Mouse (Mus musculus): ENCODE measurements around the gene Mfsd12. TPM values are rescaled to one million over a fixed set of nuclear protein-coding genes. Genes with fewer than 3 reads are reported as not detected.

The Mfsd12 gene
- total RNA-seq, 1 experiment from 2014 or later: 17.4 TPM

DNA sequence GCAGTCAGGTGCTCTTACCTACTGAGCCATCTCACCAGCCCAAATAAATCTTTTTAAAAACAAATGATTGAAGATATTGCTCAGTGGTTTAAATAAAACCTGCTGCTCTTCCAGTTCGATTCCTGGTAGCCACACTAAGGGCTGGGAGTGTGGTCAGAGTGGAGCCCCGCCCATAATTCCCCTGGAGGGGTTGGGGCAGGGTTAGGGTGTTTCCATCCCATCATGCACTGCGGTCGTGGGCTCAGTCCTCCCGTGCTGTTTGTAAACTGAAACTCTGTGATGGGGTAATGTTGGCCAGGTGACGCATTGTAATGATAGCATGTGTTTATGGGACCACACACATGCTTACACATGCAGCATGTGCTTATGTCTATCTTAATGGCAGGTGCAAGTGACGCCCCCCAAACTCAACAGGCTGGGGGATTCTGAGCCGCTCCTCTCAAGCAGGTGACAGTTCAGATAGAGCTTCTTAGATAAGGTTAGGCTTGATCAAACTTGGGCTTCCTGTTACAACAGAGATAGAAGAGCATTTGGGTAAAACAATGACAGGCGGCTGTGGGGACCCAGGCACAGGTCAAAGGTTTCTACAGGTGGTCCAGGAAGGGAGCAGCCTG is 5.5 kb upstream of the Mfsd12 start:
- 0 out of 2 replicates have a peak, but pooled peaks have one; percentile 8 for ATAC-seq (replicated peaks; ENCODE audit: low read depth, poor library complexity, severe bottlenecking)

GRCm38 (mm10) chr10:81354738-81355477 is 2.4 kb upstream of the Mfsd12 start:
- ATAC-seq (replicated peaks; ENCODE audit: low read depth, poor library complexity, severe bottlenecking): no peak

GRCm38 (mm10) chr10:81355533-81355932 is 1.8 kb upstream of the Mfsd12 start:
- no peak for ATAC-seq (replicated peaks; ENCODE audit: low read depth, poor library complexity, severe bottlenecking)

DNA sequence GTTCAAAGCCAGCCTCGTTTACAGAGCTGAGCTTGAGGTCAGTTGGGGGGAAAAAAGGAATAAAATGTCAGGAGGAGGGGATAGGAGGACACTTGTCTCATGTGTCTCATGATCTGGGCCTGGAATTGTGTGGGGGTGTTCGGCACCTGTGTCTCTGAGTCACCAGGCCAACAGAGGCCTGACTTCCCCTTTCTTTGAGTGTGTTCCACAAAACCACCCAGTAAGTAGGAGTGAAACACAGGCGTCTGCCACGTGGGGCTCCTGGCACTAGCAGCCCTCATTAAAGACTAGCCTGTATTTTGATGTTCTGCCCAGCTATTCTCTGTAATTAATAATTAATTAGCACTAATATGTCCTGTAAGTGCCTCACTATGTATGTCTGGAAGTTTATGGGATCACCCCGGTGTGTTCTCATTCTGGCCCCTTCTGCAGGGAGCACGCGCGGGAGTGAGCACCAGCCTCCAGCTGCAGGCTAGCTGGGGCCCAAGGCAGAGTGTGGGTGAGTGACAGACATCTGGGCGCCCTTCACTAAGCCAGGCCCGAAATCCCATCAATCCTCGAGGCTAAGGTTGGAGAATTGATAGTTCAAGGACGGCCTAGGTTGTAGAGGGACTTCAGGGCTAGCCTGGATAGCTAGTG is 820 bp upstream of the Mfsd12 start:
- peak; percentile 62 for ATAC-seq (replicated peaks; ENCODE audit: low read depth, poor library complexity, severe bottlenecking)

- ATAC-seq (replicated peaks; ENCODE audit: low read depth, poor library complexity, severe bottlenecking): no peak
Measured at GRCm38 (mm10) chr10:81358209-81358608, 918 bp downstream of the Mfsd12 start.

- ATAC-seq (replicated peaks; ENCODE audit: low read depth, poor library complexity, severe bottlenecking): peak; percentile 50
Measured at GRCm38 (mm10) chr10:81358841-81359240, 1.6 kb downstream of the Mfsd12 start.

GRCm38 (mm10) chr10:81360721-81361120 is 3.4 kb downstream of the Mfsd12 start:
- ATAC-seq (replicated peaks; ENCODE audit: low read depth, poor library complexity, severe bottlenecking): no peak

GRCm38 (mm10) chr10:81362336-81362949 is 5.2 kb downstream of the Mfsd12 start:
- no peak for ATAC-seq (replicated peaks; ENCODE audit: low read depth, poor library complexity, severe bottlenecking)

GRCm38 (mm10) chr10:81363436-81364346 is 6.4 kb downstream of the Mfsd12 start:
- ATAC-seq (replicated peaks; ENCODE audit: low read depth, poor library complexity, severe bottlenecking): no peak

DNA sequence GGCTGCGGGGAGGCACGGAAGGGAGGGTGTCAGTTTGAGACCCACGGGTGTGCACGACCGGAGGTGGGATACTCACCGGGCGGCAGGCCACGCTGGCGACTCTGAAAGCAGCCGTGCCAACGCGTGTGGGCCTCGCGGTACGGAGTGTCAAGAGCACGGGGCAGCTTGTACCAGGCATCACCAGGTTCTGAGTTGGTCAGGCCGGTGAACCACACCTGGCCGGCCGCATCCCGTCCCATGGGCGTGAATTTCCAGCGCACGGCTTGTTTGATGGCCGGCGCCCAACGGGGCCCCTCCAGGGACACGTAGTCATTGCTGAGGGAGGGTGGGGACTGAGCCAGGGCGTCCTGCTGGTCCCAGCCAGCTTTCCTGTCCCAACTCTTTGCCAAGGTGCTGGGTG is 7.4 kb downstream of the Mfsd12 start:
- ATAC-seq (replicated peaks; ENCODE audit: low read depth, poor library complexity, severe bottlenecking): no peak

- no peak for ATAC-seq (replicated peaks; ENCODE audit: low read depth, poor library complexity, severe bottlenecking)
Measured at GRCm38 (mm10) chr10:81365073-81365472, 7.8 kb downstream of the Mfsd12 start.

- ATAC-seq (replicated peaks; ENCODE audit: low read depth, poor library complexity, severe bottlenecking): peak; percentile 29
Measured at GRCm38 (mm10) chr10:81365672-81366476, 8.6 kb downstream of the Mfsd12 start, which contains the start of gene 4930404N11Rik. Gene 4930404N11Rik (minus strand): TSS chr10:81365816.

- no peak for ATAC-seq (replicated peaks; ENCODE audit: low read depth, poor library complexity, severe bottlenecking)
Measured at GRCm38 (mm10) chr10:81366477-81367206, 9.4 kb downstream of the Mfsd12 start.

- no peak for ATAC-seq (replicated peaks; ENCODE audit: low read depth, poor library complexity, severe bottlenecking)
Measured at GRCm38 (mm10) chr10:81367207-81367495, 9.9 kb downstream of the Mfsd12 start.

DNA sequence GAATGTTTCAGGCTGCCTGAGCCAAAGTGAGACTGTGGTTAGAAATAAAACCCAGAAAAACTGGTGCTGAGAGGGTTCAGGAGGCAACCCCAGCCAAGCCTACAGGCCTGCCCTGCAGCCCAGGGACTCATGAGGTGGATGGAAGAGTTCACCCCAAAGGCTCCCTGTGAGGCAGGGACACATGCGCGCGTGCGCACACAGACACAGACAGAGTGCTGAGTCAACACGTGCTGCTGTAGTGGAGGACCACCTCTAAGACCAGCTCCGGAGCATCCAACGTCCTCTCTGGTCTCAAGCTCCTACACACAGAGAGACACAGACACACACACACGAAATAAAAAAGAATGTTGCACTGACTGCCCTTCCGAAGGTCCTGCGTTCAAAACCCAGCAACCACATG is 18.0 kb downstream of the Mfsd12 start:
- no peak for ATAC-seq (replicated peaks; ENCODE audit: low read depth, poor library complexity, severe bottlenecking)

DNA sequence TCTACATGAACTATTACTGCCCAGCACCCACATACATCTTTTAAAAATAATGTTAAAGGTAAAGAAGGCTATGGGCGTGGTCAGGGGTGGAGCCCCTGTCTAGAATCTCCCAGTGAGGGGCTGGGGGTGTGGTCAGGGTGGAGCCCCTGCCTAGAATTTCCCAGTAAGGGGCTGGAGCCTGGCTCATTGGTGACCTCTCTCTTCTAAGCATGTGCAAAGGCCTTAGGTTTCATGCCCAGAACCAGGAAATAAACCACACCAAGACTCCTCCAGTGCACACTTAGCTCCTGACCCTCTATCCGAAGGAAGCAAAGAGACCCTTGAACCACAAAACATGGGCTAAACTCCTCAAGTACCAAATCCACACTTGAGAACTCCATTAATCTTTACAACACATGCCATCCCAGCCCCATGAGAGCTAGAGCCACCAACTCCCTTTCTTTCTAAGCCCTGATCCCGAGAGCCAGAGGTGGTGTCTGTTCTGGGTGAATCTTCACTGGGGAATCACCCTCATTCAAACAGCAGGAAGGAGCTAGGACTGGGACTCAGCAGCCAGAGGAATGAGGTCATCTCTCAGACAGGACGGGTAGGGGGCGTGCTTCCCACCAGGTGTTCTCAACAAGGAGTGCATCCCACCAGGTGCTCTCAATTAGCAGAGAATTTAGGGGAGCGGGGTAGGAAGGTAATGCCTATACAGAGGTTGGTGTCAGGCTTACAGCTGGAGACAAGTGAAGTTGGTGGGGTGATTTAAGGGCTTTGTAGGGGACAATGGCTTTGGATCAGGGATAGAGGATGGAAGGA is 19.5 kb downstream of the Mfsd12 start:
- ATAC-seq (replicated peaks; ENCODE audit: low read depth, poor library complexity, severe bottlenecking): no peak

DNA sequence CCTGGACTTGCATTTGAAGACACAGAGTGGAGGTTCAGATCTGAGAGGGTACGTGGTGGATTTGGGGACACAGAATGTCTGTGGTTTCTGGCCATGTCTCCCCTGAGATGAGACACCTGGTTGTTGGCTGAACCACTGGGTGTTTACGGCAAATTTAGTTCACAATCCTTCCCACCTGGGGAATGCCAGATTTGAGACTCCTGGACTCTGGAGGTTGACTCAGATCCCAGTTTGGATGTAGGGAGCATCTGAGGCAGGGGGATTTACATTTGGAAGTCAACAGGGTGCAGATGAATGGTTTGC is 20.0 kb downstream of the Mfsd12 start:
- no peak for ATAC-seq (replicated peaks; ENCODE audit: low read depth, poor library complexity, severe bottlenecking)
